Mouse (Mus musculus) lung, postnatal 0 days (tissue): ENCODE results near the gene Gabra6.

Source experiments
- CTCF ChIP-seq: IDR thresholded peaks from 2 replicates; pipeline ENCODE4 v1.5.1; 2016; ENCODE audit warnings: antibody characterized with exemption, mild to moderate bottlenecking
- EP300 ChIP-seq: IDR thresholded peaks from 2 replicates; pipeline ENCODE4 v1.6.1; 2016; ENCODE audit warnings: antibody characterized with exemption, mild to moderate bottlenecking, control low read depth

DNA sequence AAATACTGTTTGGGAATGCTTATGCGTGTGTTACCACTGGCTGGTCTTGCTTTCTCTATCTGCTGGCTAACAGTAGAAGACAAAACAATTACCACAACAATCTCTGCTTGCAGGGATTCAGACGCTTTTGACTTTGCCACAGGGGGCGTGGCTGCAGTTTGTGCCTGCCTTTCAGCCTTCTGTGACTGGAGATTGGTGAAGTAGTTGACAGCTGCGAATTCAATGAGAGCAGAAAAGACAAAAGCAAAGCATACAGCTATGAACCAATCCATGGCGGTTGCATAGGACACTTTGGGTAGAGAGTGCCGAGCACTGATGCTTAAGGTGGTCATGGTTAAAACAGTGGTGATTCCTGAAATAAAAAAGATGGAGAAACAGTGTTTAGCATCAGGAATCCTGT, 6.0 kb downstream of the Gabra6 start:
- TF ChIP-seq EP300 = no peak
- TF ChIP-seq CTCF = no peak
